Mouse (Mus musculus) olfactory bulb, adult 2 months (tissue): ENCODE measurements around the gene Rhox9.

ENCODE experiments used
- CTCF ChIP-seq: fragments of 200-500 bp; IDR thresholded peaks from 2 replicates; pipeline ENCODE4 v1.5.1; 2012; ENCODE audit warnings: low read depth, mild to moderate bottlenecking, low read length, moderate library complexity; ENCODE audit not compliant: insufficient read depth
- POLR2A ChIP-seq: fragments of 200-500 bp; IDR thresholded peaks from 2 replicates; pipeline ENCODE4 v1.6.1; 2012; ENCODE audit warnings: mild to moderate bottlenecking, low read depth, low read length, moderate library complexity; ENCODE audit not compliant: insufficient read depth

DNA sequence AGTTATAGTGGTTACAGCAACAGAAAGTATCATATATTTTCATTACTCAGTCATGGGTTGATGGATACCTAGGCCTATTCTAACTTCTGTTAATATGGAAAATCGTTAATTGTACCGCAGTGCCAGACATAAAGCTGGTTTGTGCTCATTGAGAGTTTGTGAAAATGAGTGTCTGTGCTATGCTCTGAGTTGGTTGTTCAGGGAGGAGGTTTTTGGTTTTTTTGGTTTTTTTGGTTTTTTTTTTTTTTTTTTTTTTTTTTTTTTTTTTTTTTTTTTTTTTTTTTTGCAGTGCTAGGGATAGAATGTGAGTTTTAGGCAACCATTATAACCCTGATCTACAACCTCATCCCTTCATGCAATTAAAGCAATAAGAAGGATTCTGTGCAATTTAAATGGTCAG lies 29.9 kb downstream of the Rhox9 start:
- no peak for TF ChIP-seq CTCF
- TF ChIP-seq POLR2A = no peak
